Mouse (Mus musculus): Measurements from ENCODE around the gene Fgfr2.

Fgfr2 gene

GRCm38 (mm10) chr7:132486403-132487178, 636.6 kb downstream of the Fgfr2 start:
- no peak for DNase-seq (ENCODE audit: low read depth in 1 of 2, low spot score in 2 of 2)

GRCm38 (mm10) chr7:132484424-132484823, 638.7 kb downstream of the Fgfr2 start:
- no peak for DNase-seq (ENCODE audit: low read depth in 1 of 2, low spot score in 2 of 2)

GRCm38 (mm10) chr7:132480696-132481306, 642.3 kb downstream of the Fgfr2 start:
- no peak for DNase-seq (ENCODE audit: low read depth in 1 of 2, low spot score in 2 of 2)

GRCm38 (mm10) chr7:132478295-132478809, 644.8 kb downstream of the Fgfr2 start:
- DNase-seq (ENCODE audit: low read depth in 1 of 2, low spot score in 2 of 2): no peak

GRCm38 (mm10) chr7:132477753-132478152, 645.4 kb downstream of the Fgfr2 start:
- no peak for DNase-seq (ENCODE audit: low read depth in 1 of 2, low spot score in 2 of 2)

GRCm38 (mm10) chr7:132476491-132476890, 646.7 kb downstream of the Fgfr2 start:
- DNase-seq (ENCODE audit: low read depth in 1 of 2, low spot score in 2 of 2): no peak

GRCm38 (mm10) chr7:132475069-132475468, 648.1 kb downstream of the Fgfr2 start:
- DNase-seq (ENCODE audit: low read depth in 1 of 2, low spot score in 2 of 2): peak in 1 of 2 experiments; percentile 38

GRCm38 (mm10) chr7:132471327-132471726, 651.8 kb downstream of the Fgfr2 start:
- no peak for DNase-seq (ENCODE audit: low read depth in 1 of 2, low spot score in 2 of 2)

GRCm38 (mm10) chr7:132468391-132468790, 654.8 kb downstream of the Fgfr2 start:
- DNase-seq (ENCODE audit: low read depth in 1 of 2, low spot score in 2 of 2): no peak

GRCm38 (mm10) chr7:132465897-132466296, 657.3 kb downstream of the Fgfr2 start:
- no peak for DNase-seq (ENCODE audit: low read depth in 1 of 2, low spot score in 2 of 2)

GRCm38 (mm10) chr7:132464894-132465293, 658.3 kb downstream of the Fgfr2 start:
- no peak for DNase-seq (ENCODE audit: low read depth in 1 of 2, low spot score in 2 of 2)

- DNase-seq (ENCODE audit: low read depth in 1 of 2, low spot score in 2 of 2): no peak
These were observed 664.7 kb downstream of the Fgfr2 start for GRCm38 (mm10) chr7:132458493-132458892.

- no peak for DNase-seq (ENCODE audit: low read depth in 1 of 2, low spot score in 2 of 2)
These were observed 668.0 kb downstream of the Fgfr2 start for GRCm38 (mm10) chr7:132455071-132455720.

GRCm38 (mm10) chr7:132449891-132450735, 673.0 kb downstream of the Fgfr2 start:
- DNase-seq (ENCODE audit: low read depth in 1 of 2, low spot score in 2 of 2): no peak

- no peak for DNase-seq (ENCODE audit: low read depth in 1 of 2, low spot score in 2 of 2)
These were observed 674.5 kb downstream of the Fgfr2 start for GRCm38 (mm10) chr7:132448511-132449154.

GRCm38 (mm10) chr7:132447558-132447957, 675.6 kb downstream of the Fgfr2 start:
- no peak for DNase-seq (ENCODE audit: low read depth in 1 of 2, low spot score in 2 of 2)

GRCm38 (mm10) chr7:132446841-132447240, 676.3 kb downstream of the Fgfr2 start:
- DNase-seq (ENCODE audit: low read depth in 1 of 2, low spot score in 2 of 2): no peak

- no peak for DNase-seq (ENCODE audit: low read depth in 1 of 2, low spot score in 2 of 2)
These were observed 678.9 kb downstream of the Fgfr2 start for GRCm38 (mm10) chr7:132444221-132444620.

- DNase-seq (ENCODE audit: low read depth in 1 of 2, low spot score in 2 of 2): no peak
These were observed 679.4 kb downstream of the Fgfr2 start for GRCm38 (mm10) chr7:132443769-132444168.

- DNase-seq (ENCODE audit: low read depth in 1 of 2, low spot score in 2 of 2): no peak
These were observed 680.0 kb downstream of the Fgfr2 start for GRCm38 (mm10) chr7:132443134-132443533.

All from monocyte, adult 2 months (primary cell).